Mouse (Mus musculus): ENCODE results near the gene Gm9958. TPM values are rescaled to one million over a fixed set of nuclear protein-coding genes. Genes with fewer than 3 reads are reported as not detected.

The Gm9958 gene
- total RNA-seq, 2 experiments from 2014 or later, result 0.20 to 0.54 TPM

DNA sequence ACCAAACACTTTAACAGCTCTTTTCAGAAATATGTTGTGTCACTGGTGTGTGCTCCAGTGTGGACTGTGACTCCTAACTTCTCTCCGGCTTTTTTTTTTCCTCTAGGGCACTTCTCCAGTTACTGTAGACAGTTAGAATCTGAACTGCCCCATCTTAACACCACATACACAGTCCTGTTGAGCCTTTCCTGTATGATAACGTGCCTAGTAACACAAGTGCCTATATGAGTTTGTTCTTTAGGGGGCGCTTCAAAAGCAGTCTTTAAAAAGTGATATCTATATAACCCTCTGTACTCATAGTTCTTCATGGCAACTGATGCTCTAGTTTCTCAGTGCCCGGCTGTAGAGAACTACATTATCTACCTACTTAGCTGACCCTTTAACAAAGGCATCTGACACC, 27.3 kb downstream of the Gm9958 start:
- intact Hi-C loops (cut with DNase I), result no loop called here
- DNase-seq, result no peak

DNA sequence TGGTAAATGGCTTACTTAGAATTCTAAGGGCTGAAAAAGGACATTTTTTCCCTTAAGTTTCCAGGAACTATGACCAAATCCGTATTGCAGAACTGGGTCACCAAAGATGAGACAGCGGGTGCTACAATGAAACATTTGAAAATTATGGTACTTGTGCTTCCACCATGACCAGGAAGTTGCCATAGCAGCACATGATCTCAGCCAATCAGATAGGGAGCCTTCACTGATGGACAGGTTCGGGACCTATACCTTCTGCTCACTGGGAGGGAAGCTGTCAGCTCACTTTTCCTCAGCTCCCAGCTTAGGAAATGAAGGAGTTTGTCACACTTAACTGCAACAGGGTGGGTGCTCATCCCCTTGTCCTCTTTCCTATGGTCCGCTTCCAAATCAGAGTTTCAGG, 29.8 kb downstream of the Gm9958 start:
- DNase-seq, result no peak
- intact Hi-C loops (cut with DNase I), result no loop called here

DNA sequence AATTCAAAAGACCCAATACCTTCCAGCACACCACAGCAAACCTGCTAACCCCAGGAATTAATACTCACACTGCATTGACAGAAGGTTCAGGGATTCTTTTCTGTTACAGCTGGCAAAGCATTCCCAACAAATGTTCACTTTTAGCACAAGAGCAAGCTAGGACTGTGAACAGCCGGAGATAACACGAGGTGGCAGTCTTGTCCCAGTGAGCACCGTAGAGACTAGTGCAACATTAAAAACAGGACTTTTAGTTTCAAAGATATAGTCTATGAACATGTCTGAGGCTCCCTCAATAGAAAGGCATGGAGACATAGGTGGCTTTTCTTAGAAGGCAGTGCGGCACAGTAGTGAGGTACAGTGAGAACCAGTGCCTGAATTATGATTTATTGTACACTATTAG, 38.2 kb downstream of the Gm9958 start:
- DNase-seq, result no peak
- intact Hi-C loops (cut with DNase I), result no loop called here

DNA sequence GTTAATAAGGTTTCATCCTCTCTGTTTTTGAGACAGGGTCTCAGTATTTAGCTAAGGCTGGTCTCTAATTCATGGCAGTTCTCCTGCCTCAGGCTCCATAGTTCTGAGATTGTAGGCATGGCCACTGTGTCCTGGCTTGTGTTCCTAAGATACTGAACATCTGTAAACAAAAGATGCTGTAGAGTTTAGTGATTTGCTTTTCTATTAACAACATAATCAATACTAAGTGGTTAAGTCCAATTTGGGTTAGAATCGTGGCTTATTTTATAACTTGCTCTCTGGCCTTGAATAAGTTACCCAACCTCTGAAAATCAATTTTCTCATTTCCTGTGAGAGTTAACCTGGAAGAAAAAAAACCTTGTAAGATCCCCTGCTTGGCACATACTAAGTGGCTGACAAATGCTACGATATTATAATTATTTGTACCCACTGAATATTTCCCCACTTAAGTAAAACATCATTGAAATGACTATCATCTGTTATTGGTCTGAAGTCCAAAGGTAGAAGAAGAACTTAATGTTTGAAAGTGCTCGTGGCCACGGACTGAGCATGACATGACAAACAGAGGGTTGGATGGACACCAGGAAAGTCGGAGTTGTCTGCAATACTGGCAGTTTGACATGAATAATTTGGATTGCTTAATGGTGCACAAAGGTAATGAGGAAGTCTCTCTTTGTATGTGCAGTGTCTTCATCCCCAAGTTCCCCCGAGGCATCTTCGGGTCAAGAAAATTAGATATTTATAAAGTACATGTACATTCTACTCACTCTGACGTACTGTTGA, 47.3 kb downstream of the Gm9958 start:
- intact Hi-C loops (cut with DNase I), result no loop called here

DNA sequence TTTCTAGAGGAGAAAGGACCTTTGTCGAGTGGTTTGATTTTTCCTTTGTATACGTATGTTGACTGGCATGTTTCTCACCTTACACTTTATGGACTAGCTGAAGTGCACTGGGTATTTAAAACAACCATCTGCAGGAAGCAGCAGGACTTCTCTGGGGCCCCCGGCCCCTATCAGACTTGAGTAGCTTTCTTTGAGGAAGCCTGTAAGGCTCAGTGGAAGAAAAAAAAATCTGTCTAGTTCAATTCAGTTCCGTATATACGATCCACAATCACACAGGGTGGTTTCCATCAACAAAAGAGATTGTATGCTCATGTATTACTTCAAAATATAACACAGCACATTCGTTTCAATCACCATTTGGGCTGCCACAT, 47.9 kb downstream of the Gm9958 start:
- DNase-seq, result no peak
- intact Hi-C loops (cut with DNase I), result no loop called here

More for the DNA sequence above, 47.3 kb downstream of the Gm9958 start:
- no peak for DNase-seq

Other genes with a start within 250 kb of the Gm9958 start
- gene Cox18, start 143.2 kb upstream of the Gm9958 start, total RNA-seq (2021), result 1 to 10 TPM; 5.6 to 8.1 TPM
- gene Ankrd17, start 627 bp upstream of the Gm9958 start, total RNA-seq (2021), result 10 to 100 TPM; 39.8 to 45.8 TPM
- gene Alb, start 93.7 kb downstream of the Gm9958 start, total RNA-seq (2021), result 1 to 10 TPM in 1 of 2 experiments, not detected in 1; 7.4 TPM
- gene Afp, start 123.5 kb downstream of the Gm9958 start, total RNA-seq (2021), result not detected
- gene Afm, start 151.7 kb downstream of the Gm9958 start, total RNA-seq (2021), result not detected
- gene 5830473C10Rik, start 193.9 kb downstream of the Gm9958 start, total RNA-seq (2021), result not detected

All from gastrocnemius, postnatal 36 days (tissue).